Mouse (Mus musculus) heart, postnatal 4 days (tissue): Measurements from ENCODE around the gene Pde10a. TPM values are rescaled to one million over a fixed set of nuclear protein-coding genes. Genes with fewer than 3 reads are reported as not detected.

ENCODE experiments used
- DNase-seq: peaks from one replicate; pipeline ENCODE4 v3.0.0; 2021
- total RNA-seq, 2 experiments: library from RNA; stranded (reverse); gene quantifications; 2 replicates each; pipeline ENCODE4 v1.2.3; 2021

Pde10a gene
- total RNA-seq, 2 experiments from 2014 or later: 5.5 to 8.1 TPM

DNA sequence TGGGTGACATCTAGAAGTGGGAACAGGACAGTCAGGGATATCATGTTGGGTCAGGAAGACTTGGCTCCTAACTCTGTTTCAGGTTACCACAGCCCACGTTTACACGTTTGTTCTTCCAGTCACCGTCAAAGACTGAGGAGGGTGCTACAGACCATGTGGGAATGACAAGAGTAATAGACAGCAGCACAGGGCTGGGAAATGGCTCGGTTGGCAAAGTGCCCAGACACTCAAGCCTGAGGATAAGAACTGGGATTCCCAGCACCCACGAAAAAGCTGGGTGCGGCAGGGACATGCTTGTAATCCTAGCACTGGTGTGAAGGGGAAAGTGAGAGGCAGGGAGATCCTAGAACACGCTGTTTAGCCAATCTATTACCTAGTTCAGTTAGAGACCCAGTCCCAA, 322.4 kb downstream of the Pde10a start:
- DNase-seq: peak; percentile 70

DNA sequence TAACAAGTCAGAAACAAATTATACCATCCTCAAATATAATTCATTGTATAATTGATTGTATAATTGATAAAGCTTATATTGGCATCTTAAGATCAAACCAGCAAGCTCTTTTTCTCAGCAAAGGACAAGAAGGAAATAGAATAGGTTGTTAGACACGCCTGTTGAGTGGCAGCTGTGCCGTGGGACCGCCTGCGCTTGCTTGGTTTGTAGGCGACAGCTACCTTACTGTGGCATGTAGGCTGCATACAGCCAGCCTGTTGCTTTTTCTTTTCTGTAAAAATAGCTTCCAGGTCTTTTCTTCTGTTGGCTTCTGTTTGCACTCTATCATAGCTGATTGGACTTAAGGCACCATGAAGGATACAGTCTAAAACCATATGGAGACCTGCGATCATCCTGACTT, 326.7 kb downstream of the Pde10a start:
- no peak for DNase-seq

DNA sequence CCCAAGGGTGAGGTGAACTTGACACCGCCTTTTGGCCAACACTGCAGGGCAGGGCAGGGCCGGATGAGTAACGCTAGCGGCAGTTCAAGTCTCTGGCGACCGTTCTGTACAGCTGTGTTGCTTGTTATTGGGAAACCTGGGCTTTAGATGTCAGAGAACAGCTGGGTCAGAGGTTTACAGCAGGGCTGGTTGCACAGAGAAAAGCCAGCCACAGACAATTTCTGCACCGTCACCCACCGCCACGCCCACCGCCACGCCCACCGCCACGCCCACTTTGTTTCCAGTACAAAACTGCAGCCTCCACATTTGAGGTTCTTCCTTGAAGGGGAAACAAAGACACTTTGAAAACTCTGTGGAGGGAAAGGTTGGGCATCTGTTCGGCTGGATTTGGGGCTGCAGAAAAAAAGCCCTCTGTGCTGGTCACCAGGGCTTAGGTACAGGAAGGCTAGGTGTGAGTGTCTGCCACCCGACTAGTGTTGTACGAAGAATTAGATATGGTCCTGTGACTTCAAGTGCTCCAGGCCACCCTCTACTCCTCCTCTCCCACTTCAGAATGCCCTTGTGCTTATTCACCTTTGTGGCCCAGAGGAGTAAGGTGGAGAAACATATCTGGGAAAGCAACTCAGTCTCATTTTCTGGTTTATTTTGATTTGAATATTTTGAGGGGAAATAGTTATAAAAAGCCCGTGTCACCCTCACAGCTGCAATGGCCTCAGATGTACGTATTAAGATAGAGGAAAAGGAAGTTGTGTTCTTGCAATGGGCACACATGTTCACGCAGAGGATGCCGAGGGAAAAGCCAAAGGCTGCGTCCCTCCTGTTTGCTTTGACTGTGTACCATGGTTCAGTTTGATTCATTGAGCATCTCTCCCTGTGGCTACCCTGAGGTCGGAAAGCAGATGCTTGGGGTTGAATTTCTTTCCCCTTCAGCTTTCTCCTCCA, 331.5 kb downstream of the Pde10a start:
- DNase-seq: peak; percentile 83

DNA sequence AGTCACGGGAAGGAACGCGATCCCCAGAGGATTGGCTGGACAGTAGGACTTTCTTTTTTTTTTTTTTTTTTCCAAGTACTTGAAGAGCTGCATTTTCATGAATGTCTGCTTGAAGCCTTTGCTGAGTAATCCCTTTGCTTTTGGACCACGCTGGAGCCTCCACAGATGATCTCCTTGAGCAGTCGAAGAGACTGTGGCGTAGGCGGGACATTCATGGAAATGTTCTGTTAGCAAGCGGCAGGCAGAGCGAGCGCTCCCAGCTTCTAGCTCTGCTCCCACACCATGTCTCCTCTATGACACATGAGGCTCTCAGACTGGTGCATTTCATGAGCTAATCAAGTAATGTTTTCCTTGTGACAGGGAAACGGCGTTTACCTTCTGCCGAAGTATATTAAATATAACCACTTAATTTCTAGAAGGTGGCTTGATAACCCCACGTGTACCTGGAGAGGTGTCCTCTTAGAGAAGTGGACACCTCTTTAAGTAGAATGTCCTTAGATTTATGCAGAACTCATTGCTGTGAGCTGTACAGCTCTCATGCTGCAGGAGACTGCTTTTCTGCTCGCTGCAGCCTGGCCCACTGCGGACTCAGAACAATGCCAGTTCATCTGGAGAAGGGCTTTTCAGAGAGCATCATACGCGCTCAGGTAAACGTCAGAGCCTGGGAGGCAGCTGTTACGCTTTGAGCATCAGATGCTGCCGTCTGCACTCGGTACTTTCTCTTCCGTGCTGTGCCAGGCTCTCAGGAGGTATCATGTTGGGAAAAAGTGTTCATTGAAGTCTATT, 333.7 kb downstream of the Pde10a start:
- peak; percentile 50 for DNase-seq

DNA sequence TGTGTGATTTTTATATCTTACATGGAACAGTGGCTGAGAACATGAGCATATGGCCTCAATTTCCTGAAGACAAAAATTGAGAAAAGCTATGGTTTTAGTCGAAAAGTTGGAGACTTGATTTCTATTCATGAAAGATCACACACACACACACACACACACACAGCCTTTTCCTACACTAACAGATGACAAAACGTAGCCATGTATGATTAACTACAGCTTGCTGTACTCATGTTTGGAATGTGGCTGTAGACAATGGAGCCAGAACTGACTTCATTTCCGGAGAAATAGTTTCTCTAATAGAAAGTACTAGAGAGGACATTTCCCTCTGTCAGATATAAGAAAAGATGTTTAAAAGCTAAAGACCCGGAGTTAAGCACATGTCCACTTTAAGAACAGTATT, 334.3 kb downstream of the Pde10a start:
- no peak for DNase-seq

DNA sequence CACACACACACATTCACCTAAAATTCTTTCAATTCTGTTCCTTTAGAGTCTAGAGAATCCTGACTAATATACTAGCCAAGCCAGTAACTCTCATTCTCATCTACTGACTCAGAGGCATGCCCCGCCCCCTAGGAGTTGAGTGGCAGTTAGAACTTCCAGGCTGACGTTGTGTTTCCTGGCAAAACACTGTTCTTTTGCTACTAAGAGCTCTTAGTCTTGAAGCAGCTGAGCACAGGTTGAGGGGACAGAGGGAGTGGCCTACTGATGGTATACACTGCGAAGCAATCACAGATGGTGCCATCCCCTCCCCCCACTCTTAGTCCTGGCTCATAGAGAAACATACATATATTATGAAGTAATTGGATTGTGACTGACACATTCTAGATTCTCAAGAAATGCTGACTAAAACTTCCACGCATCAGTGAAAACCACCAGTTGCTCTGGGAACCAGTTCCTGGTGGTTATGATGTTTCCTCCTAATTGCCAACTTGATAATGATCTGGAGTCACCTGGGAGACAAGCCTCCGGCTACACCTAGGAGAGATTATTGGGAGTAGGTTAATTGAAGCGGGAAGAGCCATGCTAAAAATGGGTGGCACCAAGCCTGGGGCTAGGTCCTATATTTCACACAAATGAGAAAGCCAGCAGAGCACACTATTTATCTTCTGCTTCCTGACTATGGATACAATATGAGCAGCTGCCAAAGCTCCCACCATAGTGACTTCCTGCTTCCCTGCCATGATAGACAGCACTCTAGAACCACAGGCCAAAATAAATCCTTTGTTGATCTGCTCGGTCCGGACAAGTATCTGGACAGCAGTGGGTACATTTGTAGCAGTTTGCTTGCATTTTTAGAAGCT, 339.7 kb downstream of the Pde10a start:
- DNase-seq: peak; percentile 73

DNA sequence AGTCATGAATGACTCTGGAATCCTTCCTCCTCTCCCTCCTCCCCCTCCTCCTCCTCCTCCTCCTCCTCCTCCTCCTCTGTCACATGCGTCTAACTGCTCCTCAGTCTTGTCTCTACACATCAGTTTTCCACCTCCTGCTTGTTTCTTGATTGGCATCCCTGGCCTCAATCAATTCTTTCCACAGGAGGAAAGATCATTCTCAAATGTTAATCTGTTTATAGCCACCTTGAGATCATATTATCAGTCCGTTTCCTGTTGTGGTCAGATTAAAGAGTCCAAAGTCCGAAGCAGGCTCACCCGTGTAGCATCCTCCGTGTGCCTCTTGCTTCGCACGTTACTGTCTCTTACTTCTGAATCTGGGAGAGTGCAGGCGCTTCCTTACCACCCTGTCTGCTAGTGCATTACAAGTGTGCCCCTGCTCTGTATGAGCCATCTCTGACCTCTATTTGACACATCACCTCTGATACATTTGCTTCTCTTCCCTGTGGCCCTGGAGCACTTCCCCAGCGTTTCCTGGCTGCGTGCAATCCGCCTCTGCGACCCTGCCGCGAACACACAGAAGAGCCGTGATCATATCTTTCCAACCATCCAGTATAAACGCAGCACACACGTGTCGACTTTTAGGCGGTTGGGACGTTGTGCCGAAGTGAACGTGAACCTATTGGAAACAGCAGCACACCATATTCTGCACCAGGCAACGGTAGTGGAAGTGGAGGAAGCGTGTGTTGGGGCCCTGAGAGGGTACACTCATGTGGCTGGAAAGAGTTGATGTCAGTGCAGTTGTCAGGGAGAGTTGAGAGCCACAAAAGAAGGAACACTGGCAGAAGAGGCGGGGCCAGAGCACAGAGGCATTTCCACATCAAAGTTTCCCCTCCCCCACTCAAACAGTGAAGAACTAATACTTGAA, 342.4 kb downstream of the Pde10a start:
- DNase-seq: no peak

DNA sequence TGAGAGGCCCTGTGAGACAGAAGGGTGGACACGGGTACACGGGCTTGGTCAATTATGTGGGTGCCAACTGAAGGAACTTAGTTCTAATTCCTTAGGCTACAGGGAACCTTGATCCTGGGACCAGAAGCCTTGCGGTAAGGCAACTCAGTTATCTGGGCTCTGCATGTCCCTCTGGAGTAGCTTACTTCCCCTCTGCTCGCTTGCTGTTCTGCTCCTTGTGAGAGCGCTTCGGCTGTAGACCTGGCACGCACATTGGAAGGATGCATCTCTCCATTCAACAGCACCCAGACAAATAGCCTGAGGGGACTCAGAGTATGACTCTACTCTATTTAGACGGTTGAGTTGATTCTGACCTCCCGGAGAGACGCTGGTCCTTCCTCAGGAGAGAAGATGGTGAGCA, 344.1 kb downstream of the Pde10a start:
- DNase-seq: no peak

DNA sequence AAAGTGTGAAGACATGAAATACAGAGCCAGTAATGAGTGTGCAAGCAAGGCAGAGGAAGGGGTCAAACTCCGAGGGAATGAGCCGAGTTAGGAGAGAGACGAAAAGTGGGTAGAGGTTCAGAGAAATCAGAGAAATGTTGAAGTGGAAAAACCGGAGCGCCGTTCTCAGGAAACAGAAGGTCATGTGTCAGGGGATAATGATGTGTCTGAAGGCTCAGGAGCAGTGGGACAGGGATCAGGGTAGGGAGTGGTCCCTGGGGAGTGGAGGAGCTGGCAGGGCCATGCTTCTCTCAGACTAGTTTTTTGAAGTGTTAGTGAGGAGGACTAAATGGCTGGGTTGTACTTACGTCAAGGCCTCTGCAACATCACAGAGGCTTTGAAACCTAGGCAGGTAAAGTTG, 345.7 kb downstream of the Pde10a start:
- no peak for DNase-seq

DNA sequence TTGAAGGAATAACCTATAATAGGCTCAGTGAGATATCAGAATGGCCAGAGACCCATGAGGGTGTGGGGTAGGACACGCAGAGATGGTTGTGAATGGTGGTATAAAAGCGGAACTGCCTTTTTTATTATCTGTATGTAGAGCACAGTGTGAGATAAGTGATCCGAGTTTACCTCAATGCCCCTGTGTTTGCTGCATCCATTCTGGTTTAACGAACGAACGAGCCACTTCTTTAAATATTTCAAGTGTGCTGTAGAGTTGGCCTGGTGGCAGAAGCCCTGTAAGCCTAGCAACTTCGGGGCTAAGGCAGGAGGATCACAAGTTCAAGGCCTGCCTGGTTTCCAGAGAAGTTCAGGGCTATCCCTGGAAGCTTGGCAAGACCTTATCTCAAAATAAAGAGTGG, 346.2 kb downstream of the Pde10a start:
- no peak for DNase-seq

DNA sequence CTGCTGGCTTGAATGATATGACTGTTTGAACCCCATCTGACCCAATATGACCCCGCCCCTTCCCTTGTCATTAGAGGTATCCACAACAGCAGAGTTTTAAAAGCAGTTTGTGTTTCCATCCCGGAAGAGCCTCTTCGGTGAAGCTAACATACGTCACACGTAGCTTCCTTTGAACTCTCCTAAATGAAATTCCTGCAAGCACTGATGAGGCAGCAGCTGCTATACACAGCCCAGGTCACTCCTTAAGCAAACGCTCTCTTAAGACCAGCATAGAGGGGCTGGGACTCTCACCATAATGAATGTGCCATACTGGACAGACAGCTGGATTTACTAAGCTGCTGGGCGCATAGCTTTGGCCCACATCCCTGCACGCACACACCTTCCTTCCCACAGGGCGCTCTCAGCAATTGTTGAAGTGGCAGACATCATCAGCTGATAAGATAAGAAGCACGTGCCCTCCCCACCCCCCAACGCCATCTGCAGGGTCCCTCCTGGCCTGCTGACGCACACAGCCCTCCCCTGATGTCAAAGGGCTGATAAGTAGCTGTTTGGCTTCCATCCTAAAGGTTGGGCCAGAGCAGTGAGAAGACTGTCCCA, 346.9 kb downstream of the Pde10a start:
- peak; percentile 56 for DNase-seq

DNA sequence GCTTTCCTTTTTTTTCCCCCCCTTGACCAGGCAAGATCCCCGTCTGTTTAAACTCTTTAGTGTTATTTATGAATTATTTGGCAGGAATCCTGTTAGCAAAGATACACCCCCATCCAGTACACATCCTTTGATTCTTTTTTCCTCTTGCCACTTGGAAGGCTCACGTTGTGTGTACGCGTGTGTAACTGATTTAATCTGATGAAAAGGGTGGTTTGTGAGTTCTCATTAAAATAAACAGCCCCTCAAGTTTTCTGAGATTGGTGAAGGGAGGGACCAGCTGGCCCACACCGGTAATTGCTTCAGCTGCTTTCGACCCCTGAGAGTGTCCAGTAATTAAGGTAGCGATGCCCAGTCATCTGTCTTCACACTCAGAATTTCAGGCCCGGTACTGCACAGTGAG, 347.4 kb downstream of the Pde10a start:
- no peak for DNase-seq

DNA sequence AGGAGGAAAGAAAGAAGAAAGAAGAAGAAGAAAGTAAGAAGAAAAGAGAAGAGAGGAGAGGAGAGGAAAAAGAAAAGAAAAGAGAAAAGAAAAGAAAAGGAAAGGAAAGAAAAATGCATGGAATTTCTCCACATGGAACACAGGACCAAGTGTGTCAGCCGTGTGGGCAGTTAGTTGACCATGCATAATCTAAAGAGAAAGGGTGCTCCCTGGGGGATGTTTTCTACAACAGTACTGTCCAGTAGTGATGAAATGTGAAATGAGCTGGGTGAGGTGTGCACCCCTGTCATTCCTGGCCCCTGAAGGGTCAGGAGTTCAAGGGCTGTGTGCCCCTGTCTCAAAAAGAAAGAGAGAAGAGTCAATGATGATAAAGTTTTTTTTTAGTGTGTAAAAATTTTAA, 352.9 kb downstream of the Pde10a start:
- DNase-seq: no peak

DNA sequence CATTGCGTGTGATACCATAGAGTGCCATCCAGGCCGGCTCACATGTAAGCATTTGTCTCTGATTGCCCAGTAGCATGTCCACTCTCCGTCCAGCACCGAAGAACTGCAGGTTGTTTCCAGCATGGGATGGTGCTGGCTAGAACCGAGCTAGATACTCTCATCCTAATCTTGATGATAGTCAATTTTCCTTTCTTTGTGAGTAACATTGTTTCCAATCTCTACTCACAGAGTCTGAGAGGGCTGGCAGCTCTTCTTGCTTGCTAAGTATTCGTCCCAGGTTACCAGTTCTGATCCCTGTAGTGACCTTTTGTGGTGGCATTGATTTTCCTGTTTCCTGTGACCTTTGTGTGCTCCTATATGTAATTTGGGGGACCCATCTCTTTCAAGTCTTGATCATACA, 356.5 kb downstream of the Pde10a start:
- no peak for DNase-seq

DNA sequence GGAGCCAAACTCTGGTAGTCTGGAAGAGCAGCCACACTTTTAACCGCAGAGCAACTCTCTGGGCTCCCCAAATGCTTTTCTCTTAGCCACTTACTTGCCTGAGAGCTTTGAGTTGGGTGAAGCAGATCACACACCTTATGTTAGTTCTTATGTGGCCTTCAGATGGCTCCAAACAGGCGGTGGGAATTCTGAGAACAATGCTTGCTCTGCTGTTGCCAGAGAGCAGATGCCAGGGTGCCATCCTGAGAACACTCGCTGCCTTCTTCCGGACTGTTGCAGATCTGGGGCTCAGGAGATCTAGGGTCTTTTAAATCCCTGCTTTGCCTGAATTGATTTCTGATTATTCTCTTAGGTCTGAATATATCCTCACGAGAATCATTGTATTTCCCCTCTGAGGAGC, 359.5 kb downstream of the Pde10a start:
- DNase-seq: no peak

DNA sequence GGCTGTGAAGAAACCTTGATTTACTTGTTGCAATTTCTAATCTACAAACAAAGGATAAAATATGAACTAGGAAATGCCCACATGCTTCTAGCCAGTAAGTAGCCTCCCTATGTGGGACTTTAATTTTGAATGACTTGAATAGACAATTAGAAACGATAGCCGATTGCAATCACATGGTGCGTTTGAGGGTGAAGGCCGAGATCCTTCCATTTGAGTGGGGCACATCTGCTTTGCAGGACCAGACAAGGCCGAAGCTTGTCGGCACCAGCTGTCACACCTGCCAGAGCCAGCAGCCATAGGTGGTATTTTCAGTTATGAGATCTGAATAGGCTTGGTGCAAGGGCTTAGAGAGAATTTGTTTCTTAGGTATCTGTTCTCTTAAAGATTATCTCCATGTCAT, 360.7 kb downstream of the Pde10a start:
- DNase-seq: no peak

DNA sequence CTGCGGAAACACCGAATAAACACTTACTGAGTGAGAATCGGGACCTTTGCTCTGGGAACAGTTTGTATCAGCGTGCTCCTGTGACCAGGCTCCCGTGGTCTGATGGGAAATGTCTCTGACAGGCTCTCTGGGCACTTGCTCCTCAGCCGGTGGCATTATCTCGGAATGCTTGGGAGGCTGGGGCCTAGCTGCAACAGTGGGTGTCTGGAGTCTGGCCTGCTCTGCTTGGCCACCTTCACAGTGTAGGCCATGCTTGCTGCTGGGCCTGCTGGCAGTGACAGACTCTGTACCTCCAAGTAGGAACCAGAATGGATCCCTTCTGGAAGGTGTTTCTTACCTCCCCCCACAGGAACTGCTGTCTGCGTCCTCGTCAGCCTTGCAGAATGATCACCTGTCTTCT, 362.9 kb downstream of the Pde10a start:
- DNase-seq: no peak

DNA sequence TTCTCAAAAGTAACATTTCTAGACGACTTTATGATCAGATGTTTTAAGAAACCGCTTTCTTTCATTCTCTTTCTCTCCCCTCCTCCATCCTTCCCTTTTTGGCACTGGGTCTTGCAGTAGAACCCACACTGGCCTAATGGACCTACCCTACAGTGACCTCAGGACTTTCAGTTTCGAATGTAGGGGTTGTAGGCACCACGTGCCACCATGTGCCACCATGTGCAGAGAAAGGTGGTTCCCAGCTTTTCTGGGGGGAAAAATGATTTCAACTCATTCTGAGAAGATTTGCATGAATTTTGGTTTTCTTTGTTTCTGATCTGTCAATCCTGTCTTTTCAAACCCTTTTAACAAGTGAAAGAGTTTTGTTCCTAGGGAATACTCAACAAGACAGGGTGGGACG, 363.5 kb downstream of the Pde10a start:
- no peak for DNase-seq

DNA sequence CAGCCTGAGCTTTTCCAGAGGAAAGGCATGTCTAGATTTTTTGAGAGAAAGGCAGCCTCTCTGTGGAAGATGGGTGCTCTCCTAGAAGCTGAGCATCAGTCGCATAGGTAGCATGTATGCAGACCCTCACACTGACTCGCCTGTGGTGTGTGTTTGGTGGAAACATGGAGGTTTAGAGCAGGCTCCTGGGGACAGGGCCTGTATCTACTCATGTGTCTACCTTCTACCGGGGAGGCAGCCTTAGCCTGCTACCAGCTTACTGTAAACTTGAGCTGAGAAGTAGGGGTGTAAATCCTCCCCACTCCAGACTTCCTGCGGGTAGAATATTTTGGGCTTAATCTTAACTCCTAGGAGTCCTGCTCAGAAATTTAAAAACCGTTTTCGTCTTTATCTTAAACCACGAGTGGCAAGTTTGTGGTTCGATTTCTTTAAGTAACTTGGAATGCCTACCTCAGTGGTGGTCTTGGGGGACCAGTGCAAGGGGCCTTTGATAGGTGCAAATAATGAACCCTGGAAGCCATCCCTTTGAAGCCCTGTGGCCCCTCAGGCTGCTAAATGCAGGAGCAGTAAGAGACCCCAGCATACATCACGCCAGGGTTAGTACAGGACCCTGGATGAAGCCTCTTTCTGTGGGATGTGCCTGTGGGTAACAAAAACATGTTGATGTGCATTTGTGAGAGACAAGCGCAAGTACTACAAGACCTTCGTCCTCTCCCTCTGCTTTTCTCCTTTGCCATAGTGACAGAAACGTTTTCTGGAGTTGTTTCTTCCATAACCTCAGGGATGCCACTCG, 367.2 kb downstream of the Pde10a start:
- DNase-seq: no peak

DNA sequence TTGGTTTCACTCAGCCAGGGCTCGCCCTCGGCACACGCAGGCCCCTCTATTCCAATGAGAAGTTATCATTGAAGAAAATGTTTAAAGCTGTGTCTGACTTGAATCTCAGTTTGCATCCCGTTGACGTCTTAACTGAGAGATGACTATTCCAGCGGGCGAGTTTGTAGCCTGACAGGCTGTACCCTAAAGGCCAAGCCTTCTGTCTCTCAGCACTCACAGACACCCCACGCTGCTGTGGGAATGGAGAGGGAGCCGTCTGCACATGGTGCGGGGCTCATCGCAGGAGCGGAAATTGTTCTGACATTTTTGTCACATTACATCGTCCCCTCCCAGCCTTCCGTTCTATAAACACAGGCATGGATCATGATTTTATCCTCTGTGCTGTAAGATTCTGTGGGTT, 370.8 kb downstream of the Pde10a start:
- DNase-seq: peak; percentile 40
